Mouse (Mus musculus): ENCODE results near the gene Sertad2. TPM values are rescaled to one million over a fixed set of nuclear protein-coding genes. Genes with fewer than 3 reads are reported as not detected.

Gene Sertad2
- 10 to 100 TPM; 12.2 to 21.3 (median 14.4) TPM for total RNA-seq (2022)

DNA sequence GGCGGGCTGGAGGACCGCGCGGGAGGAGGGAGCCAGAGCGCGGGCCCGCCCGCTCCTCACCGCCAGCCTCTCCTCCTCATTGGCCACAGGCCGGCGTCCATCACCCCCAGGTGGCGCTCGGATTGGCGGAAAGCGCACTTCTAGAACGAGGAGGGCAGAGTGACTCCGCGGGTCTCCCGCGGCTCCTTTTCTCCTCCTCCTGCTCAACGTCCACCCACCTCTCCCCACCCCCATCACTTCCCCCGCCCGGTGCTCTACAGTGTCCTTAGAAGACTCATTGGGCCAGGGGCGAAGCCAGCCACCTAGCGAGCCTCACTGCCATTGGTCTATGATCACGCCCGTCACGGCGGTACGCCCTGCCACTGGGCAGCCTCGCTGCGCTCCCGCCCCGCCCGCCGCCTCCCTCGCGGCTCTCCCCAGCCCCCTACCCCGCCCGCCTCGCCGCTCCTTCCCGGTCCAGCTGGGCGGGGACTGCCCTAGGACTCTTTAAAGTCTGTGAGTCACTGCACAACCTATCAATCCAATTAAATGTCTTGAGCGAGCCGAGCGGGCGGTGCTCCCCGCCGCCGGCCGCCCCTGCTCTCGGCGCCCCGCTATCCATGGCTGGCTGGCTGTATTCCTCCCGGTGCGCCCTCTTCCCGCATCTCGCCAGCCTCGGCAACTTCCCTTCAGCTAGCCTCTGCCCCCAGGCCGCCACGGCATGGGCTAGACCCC, at the start of gene Sertad2:
TSS of gene Sertad2 (plus strand) at position 515 of the 714 bp plus-strand sequence.
- DNase-seq: peak; percentile 99

DNA sequence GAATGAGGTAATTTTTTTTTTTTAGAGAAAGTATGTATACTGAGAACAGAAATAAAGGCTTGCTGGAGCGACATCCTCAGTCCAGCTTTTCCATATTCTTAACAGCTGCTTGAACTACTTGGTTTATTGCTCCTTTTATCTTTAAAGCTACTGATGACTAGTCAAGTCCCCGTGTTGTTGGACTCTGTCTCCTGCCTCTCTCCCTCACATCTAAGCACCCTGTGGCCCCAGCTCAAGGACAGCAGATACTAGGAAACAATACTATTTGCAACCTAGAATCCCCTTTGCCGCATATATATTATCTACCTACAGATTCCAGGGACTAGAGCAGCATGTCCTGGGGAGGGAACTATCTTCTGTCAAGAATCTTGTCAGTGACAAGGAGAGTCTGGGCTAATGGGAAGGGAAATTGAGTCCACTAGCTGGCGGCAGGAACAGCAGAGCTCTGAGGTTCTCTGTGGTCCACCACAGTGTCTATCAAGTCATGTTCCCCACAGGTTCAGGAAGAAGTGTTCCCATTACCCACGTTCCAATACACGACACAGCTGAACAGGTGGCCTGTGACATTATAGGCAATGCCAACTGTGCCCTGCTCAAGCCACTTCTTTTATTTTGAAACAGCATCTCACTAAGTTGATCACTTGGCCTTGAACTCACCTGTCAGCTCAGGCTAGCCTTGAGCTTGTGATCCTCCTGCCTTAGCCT, 49.0 kb upstream of the Sertad2 start:
- no peak for DNase-seq

DNA sequence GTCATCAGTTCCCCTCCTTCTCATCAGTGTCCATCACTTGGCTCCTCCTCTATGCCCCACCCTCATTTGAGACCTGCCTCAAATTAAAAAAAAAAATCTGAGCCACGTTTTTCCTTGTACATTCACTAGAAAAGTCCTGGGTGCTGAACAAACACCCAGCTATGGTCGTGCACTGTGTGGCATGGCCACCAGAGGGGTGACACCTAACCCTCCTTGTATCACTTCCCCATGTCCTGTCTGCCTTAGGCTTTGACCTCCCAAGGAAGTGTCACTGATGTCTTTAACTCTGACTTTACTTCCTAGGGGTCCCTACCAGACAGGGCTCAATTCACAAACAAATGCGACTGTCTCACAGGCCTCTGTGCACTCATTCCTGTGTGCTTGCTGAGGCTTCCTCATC, 42.5 kb upstream of the Sertad2 start:
- DNase-seq: no peak

DNA sequence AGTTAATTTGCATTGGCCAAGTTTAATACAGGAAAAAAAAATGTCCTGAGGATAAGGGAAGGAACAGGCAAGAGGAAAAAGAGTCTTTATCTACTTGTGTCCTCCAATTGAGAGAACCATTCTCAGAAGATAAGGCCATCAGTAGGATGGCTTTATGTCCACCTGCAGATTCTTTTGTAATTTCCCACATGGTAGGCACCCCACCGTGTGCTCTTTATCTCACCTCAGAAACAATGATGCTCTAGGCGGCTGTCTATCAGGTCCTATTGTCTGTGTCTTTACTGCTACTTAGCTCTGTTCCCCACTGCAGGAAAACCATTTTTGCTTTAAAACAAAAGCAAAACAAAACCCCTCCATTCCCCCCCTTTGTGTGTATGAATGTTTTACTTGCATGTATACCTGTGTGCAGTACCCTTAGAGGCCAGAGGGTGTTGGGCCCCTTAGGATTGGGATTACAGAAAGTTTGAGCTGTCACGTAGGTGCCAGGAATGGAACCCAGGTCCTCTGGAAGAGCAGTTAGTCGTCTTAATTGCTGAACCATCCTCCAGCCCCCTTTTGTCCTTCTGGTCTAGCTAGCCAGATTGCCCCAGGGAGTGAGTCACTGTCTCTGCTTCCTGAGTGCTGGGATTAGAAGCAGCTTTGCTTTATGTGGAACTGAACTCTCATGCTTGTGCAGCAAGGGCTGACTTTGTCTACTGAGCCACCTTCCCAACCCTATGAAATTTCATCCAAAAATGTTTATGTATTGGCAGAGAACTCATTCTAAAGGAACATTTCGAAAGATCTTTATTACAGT, 41.7 kb upstream of the Sertad2 start:
- DNase-seq: no peak

DNA sequence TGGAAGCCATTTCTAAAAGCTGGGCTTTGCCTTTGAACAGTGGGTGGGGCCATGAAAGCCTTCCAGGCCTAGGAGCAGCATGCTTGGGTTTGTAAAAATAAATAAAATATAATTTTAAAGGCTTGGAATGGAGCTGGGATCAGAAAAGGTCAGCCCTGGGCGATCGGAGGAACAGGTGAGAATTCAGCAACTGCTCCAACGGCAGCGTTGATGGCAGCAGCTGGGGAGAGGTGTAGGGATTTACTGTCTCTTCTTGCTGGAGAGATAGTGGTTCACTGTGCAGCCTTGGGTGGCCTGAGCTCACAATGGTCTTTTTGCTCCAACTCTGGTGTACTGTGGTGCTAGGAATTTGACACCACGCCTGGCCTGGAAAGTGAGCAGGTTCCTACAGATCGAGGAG, 29.5 kb upstream of the Sertad2 start:
- DNase-seq: no peak

DNA sequence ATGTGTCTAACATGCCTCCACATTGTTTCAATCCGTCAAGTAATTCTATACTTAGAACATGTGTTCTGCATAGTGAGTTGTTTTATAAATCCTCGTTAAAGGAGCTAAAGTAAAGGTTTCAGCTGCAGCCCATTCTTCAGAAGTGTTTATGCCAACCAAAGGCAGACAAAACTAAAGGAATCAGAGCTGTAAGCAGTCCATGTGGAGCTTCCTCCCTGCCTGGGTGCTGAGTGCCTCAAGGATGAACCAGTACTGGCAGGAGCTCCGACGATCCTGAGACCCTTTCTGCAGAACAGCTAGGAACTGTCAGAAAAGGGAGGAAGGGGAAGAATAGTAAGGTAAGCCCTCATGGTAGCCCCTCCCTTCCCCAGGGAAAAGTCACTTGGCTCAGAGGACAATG, 28.3 kb upstream of the Sertad2 start:
- DNase-seq: no peak

DNA sequence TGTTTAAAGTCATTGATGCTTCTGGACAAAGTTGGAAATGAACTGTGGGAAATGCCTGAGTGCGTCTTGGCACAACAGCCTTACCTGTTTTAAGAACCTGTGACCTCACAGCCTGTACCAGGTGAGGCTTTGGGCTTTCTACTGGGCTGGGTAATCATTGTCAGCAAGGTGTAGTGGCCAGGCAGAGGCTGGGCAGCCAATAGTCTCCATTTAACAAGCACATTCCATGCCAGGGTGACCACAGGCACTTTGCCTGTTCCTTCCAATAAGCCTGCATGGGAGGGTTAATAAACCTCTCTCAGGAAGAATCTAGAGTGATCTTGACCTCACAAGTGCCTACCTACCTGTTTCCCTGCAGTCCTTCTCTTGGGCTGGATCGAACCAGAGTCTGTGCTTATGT, 21.7 kb upstream of the Sertad2 start:
- DNase-seq: no peak

DNA sequence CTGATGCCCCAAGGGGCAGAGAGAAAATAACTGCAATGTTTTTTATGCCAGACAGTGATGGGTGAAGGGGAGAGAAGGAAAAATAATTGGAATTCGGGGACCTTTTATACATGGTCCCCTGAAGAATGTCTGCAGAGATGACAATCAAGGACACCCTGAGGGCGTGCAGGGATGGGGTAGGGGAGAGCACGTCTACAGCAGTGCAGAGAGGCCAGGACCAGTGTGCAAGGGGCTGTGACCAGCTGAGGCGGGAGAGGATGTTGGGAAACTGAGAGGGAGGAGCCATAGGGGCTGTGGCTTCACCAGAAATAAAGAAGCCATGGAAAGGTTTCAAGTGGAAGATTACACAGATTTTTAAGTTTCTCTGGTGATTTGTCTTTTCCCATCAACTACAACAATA, 20.3 kb upstream of the Sertad2 start:
- DNase-seq: no peak

DNA sequence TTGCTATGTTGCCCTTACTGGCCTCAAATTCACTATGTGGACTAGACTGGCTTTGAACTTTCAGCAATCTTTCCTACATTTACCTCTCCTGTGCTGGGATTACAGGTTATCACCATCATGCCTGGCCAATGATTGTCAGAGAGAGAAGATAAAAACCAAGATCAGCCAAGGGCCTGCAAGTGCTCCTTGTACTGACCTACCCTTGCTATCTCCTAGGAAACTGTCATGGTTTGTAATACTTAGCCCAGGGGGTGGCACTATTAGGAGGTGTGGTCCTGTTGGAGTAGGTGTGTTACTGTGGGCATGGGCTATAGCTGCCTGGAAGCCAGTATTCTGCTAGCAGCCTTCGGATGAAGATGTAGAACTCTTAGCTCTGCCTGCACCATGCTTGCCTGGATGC, 18.6 kb upstream of the Sertad2 start:
- DNase-seq: no peak

DNA sequence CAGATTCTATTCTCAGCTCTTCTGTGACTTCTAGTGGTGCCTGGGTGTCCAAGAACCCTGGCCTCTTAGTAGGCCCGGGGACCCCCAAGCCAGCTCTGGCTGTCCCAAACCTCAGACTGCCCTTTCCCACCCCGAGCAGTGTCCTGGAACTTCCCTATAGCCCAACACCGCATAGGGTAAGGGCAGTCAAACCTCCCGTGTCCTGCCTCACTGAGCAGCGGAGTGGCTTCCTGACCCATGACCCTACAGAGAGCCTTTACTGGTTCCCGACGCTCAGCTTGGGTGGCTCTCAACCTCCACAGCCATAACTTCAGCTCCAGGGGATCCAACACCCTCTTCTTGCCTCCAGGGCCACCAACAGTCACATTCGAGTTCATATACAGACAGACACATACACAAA, 17.1 kb upstream of the Sertad2 start:
- DNase-seq: no peak

DNA sequence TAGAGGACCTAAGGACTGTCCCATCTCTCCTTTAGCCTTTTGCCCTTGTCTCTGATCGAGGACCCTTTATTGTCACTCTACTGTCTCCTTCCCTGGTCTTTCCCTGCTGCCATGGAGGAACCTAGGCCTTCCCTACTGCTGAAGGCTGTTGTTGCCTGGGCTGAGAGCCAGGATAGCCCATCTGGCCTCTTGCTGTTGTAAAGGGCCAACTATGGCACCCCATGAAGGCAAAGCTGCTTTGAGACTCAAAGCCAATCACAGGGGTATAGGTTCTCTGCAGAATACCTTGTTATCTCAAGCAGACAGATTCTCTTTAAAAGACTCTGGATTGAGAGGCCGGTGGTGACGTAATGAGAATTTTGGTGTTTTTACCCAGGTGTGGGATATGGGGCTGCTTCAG, 15.2 kb upstream of the Sertad2 start:
- no peak for DNase-seq

DNA sequence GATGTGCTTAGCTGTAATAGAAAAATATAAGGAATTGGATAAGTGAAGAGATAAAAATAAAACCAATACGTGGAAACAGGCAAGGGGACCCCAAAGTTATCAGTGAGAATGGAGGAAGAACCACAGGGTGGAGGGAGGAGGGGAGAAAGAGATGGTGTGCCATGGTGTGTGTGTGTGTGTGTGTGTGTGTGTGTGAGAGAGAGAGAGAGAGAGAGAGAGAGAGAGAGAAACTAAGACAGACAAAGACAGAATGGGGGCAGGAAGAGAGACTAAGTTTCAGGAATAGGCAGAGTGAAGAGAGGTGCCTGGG, 11.4 kb upstream of the Sertad2 start:
- DNase-seq: no peak

DNA sequence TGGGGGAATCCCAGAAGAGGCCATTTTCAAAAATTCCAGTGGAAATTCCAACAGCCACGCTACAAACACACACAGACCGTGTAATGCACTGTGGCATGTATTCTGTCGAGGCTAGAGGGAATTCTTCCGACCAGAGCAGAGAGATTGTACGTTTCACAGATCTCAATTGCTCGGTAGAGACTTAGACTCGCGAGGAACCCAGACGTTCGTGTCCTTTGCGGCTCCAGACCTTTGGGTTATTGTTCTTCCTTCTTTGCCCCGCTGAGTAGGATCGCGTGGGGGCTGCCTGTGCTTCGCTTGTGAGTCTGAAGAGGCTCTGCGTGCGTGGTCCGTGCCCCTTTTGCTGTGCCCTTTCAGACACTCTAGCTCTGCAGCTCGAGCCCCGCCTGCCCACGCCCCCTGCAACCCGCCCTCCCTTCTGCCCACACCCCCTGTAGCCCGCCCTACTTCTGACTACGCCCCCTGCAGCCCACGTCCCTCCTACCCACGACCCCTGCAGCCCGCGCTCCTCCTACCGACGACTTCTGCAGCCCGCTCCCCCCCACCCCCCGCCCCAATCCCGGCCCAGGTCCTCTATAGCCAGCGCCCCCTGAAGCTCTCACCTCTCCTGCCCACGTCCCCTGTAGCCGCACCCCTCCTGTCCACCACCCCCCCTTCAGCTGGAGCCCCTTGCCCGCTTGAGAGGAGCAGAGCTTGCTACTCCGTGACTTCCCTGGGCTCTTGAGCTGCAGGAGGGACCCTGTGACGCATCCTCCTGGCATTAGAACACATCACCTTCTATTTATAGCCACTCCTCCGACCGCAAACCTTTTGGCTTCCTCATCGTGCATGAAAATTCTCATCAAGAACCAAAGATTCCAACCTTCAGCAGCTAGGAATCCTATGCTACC, 10.8 kb upstream of the Sertad2 start:
- DNase-seq: peak; percentile 68

DNA sequence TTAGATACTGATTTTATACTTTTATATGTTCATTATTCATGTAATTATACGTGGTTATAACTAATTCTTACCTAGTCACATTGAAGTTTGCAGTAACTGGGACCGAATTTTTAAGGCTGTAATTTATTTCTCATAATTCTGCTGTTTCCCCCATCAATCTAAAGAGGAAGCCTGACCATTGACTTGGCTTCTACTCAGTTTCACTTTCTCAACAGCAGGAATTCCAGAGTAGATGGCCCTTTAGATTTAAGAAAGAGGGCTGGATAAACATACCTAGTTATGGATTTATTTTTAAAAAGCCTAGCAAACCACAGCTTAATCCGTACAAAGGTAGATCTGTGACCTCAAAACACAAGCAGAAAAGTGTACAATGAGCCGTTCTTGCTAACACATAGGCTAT, 9.8 kb upstream of the Sertad2 start:
- no peak for DNase-seq

DNA sequence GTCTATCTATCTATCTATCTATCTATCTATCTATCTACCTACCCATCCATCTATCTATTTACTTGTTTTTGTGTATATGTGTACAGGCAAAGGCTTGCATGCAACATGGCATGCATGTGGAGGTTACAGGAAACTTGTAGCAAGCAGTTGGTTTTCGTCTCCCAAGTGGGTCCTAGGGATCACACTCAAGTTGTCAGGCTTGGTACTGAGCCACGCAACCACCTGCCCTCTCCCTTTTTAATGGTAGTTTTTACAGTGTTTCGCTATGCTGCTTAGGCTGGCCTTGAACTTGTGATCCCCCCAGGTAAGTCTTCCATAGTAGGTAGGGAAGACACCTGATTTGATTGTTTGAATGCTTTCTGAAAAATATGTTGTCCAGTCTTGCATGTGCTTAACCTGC, 5.8 kb upstream of the Sertad2 start:
- no peak for DNase-seq

DNA sequence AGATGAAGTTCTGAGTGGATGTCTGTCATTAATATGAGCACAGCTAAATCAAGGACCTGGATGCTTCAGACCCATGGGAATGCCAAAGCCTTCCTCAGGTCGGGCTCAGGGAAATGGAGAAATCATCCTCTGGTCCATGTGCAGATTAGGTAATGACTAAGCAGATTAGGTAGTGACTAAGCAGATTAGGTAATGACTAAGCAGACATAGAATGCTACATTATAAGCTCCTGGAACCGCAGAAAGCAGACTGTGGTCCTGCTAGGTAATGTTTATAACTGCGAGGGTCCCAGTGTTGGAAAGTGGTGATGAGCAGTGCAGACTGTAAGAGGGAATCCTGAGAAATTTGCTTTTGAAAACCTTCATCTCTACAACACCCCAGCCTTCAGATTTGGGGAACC, 4.6 kb upstream of the Sertad2 start:
- DNase-seq: no peak

DNA sequence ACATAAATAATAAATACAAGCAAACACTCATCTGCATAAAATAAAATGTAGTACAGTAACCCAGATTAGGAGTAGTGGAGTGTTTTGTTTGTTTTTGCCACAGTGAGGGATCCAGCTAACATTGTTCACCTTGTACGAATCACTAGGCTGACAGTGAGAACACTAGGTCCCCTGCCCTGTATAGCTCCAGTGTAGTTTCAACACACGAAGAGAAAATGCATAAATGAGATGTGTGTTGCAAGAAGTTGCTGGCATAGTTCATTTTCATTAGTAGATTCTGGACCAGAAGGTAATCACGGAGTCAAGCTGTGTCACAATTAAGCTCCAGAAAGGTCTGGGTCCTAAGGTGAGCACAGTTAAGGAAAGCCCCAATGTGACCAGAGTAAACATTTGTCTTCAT, 1.8 kb upstream of the Sertad2 start:
- DNase-seq: no peak

DNA sequence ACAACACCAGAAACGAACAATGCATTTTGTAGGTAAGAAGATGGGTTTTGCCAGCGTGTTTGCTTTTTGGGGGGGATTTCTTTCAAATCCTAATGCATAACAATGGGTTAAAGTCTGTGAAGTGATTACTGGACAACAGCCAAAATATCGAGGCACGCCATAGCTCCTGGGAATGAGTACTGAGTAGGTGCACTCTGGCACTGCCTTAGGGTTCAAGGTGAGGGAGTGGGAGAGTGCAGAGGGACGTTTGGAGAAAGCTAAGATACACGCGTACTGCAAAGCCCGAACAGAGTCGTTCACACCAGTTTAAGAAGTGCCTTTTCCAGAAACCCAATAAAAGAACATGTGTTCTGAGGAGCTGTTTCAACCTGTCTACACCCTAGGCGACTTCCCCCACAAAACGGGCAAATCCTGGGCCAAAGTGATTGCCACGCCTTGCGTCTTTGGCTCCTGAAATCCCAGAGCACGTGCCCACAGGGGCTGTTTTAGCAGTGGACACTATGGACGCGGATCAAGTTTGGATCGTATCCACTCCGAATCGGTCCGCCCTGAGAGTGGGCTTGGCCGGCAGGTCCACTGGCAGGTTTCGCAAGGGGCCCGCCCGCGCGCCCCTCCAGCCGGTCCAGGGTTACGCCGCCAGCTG, 937 bp upstream of the Sertad2 start:
- DNase-seq: no peak

DNA sequence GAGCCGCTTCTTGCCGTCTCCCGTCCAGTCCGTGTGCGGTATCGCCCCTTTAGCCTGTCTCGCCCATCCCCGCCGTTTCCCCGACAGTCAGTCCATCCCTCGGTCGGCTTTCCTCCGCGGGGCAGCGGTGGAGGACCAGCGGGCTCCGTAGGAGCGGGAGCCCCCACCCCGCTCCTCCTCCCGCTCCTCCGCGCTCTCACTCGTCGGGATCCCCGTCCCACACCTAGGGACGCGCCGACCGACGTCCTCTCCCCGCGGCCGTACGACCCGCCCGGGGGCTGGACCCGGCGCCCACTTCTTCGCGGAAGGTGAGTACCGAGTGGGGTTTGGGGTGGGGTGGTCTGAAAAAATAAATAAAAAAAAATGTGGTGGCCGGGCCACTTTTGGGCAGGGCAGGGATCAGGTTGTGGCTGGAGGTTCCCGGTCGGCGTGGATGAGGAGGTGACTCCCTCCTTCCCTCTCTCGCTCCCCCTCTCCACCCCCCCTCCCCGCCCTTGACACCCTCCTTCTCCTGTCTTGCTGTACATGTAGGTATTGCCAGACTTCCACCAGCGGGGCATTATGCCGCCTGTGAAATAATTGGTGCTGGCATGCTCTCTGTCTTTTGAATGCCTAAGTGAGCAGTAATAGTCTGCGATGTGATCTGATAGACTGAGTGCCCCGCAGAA, 534 bp downstream of the Sertad2 start:
- DNase-seq: peak; percentile 32

DNA sequence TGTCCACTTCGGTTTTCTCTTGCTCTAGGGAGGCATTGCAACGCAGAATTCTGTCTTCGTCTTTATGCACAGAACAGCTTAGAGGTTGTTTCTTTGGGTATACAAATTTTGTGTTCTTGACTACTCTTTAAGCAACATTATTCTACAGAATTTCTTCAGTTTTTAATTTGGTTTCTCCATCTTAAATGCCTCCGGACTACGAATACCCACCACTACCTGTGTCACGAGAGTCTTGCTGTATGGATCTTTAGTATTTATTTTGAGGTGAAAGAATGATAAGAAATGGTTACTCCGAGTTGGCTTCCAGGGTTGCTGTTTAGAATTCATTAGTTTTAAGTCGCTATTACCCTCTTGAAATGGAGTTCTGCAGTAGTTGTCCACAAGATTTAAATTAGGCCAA, 1.3 kb downstream of the Sertad2 start:
- no peak for DNase-seq

DNA sequence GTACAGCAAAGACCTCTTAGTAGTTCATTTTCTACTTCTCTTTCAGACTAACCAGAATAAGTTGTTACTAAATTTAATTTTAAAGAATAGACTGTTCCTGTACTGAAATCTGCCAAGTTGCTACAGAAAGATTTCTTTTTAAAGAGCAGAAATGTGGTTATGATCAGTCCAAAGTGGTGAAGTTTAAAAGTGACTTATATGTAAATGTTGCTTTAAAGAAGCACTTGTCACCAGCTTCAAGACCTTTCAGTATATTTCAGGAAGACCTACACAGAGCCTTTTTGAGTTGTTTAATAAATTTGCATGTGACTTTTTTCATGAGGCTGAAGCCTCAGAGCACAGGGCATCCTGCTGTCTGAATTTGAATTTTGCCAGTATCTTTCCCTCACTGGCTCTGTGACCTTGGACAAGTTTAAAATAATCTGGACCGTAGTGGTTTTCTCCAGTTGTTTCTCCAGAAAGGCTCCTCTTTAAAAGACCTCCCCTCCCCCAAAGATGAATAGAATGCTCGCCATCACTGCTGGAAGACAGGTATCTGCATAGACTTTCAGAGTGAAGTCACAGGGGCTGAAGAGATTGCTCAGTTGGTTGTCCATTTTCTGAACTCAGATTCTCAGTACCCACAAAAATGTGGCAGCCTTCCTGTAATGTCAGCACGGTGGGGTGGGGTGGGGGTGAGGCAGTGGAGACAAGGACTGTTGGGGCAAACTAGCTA, 1.9 kb downstream of the Sertad2 start:
- DNase-seq: no peak
